In genomic region chr9:91652384-91653100, GRCm38 (mm10) we compare ENCODE assay signal across 19 mouse cellular contexts.
DNase-seq lines count a peak whose midpoint lies in the region; ATAC-seq lines count a peak whose summit lies in the region.
"Had no signal": no experiment of that assay in that cellular context is flagged by ENCODE, and none has a peak within 500 bp of the region (broad histone marks: within the 10 kb centered on the region; RNA-seq: fewer than 3 reads in every experiment).

No protein-coding gene starts in this region.

- 67% methylated on average over 8 of the region's 8 CpGs for WGBS in midbrain, embryonic 14.5 days
- 63% methylated on average over 8 of the region's 8 CpGs for WGBS in midbrain, embryonic 13.5 days

- no peaks in the 10 kb centered on the region for H3K4me1 ChIP-seq in midbrain, embryonic 14.5 days (ENCODE audit: control insufficient read depth, insufficient read depth, low read length)
- H3K4me1 ChIP-seq in midbrain, embryonic 13.5 days (replicated peaks), result no peaks in the 10 kb centered on the region
- H3K4me1 ChIP-seq: embryonic facial prominence, embryonic 15.5 days; heart, embryonic 13.5 days; hindbrain, embryonic 12.5 days had no signal

- no peak overlapping the region for H3K4me3 ChIP-seq in midbrain, embryonic 14.5 days (replicated peaks; ENCODE audit: low read depth, low read length)
- H3K4me3 ChIP-seq in midbrain, embryonic 13.5 days (replicated peaks), result no peak overlapping the region
- H3K4me3 ChIP-seq: embryonic facial prominence, embryonic 15.5 days; erythroblast, embryonic 14.5 days; heart, embryonic 13.5 days; hindbrain, embryonic 12.5 days had no signal

- ATAC-seq in midbrain, embryonic 14.5 days (ENCODE audit: low FRiP score, low TSS enrichment), result no peak
- no peak for ATAC-seq in midbrain, embryonic 13.5 days
- ATAC-seq: forebrain, postnatal 0 days; intestine, embryonic 16.5 days had no signal

- no peak overlapping the region for H3K27ac ChIP-seq in midbrain, embryonic 14.5 days (replicated peaks; ENCODE audit: low read depth, low read length)
- no peak overlapping the region for H3K27ac ChIP-seq in midbrain, embryonic 13.5 days
- H3K27ac ChIP-seq: embryonic facial prominence, embryonic 15.5 days; heart, embryonic 13.5 days; hindbrain, embryonic 12.5 days had no signal

- H3K27me3 ChIP-seq in midbrain, embryonic 14.5 days (ENCODE audit: control insufficient read depth, insufficient read depth, low read length), result no peaks in the 10 kb centered on the region
- no peaks in the 10 kb centered on the region for H3K27me3 ChIP-seq in midbrain, embryonic 13.5 days
- H3K27me3 ChIP-seq: embryonic facial prominence, embryonic 15.5 days; heart, embryonic 13.5 days; hindbrain, embryonic 12.5 days had no signal

- H3K9me3 ChIP-seq in midbrain, embryonic 14.5 days (ENCODE audit: control insufficient read depth, low read length), result no peaks in the 10 kb centered on the region
- no peaks in the 10 kb centered on the region for H3K9me3 ChIP-seq in midbrain, embryonic 13.5 days
- H3K9me3 ChIP-seq: embryonic facial prominence, embryonic 15.5 days; heart, embryonic 13.5 days; hindbrain, embryonic 12.5 days had no signal

- no peak overlapping the region for H3K4me2 ChIP-seq in midbrain, embryonic 14.5 days (ENCODE audit: low read length)
- no peak overlapping the region for H3K4me2 ChIP-seq in midbrain, embryonic 13.5 days (replicated peaks)
- H3K4me2 ChIP-seq: embryonic facial prominence, embryonic 15.5 days; heart, embryonic 13.5 days; hindbrain, embryonic 12.5 days had no signal

- DNase-seq in cerebellum, postnatal 10 days, result peak; percentile 9 to 25
- DNase-seq in cerebellum, adult 8-10 months, result no peak
- peak; percentile 28 for DNase-seq in midbrain, embryonic 14.5 days
- DNase-seq in fat pad, adult 2 months (ENCODE audit: extremely low read depth, low read depth, low spot score), result peak; percentile 52
- DNase-seq in spleen, postnatal 10 days (ENCODE audit: low spot score in 2 of 2), result no peak
- DNase-seq: adrenal gland, adult 2 months; adrenal gland, postnatal 25 days; cerebellum, adult 18-20 months; embryo, embryonic 11 days; forebrain, postnatal 0 days; gastrocnemius, postnatal 14 days; heart, postnatal 36 days; kidney, adult 2 months had no signal

- no peak overlapping the region for H3K9ac ChIP-seq in midbrain, embryonic 14.5 days (replicated peaks; ENCODE audit: low read length)
- no peak overlapping the region for H3K9ac ChIP-seq in midbrain, embryonic 13.5 days (replicated peaks)
- H3K9ac ChIP-seq: embryonic facial prominence, embryonic 15.5 days; forebrain, postnatal 0 days; heart, embryonic 13.5 days; hindbrain, embryonic 12.5 days had no signal

- H3K36me3 ChIP-seq in midbrain, embryonic 14.5 days (ENCODE audit: control insufficient read depth, insufficient read depth, low read length), result no peaks in the 10 kb centered on the region
- no peaks in the 10 kb centered on the region for H3K36me3 ChIP-seq in midbrain, embryonic 13.5 days
- H3K36me3 ChIP-seq: embryonic facial prominence, embryonic 15.5 days; heart, embryonic 13.5 days; hindbrain, embryonic 12.5 days had no signal

Comparison
In these comparisons a context has a peak if more than half of its experiments do, and no peak if none do; other contexts are left out.
1. DNase-seq: peak in cerebellum, postnatal 10 days (2 of 2), midbrain, embryonic 14.5 days (single experiment) and fat pad, adult 2 months (single experiment); none in cerebellum, adult 8-10 months (single experiment) and spleen, postnatal 10 days (0 of 2).